Mouse (Mus musculus) layer of hippocampus, adult 9-10 months (tissue): Measurements from ENCODE around the gene Pycr1.
"Not testable (repeated sequence)": the region's sequence is repeated elsewhere in the genome, so short reads cannot be mapped to it uniquely, and the experiment has no call there.

Experiments
- DNase-seq: peaks from one replicate; pipeline ENCODE4 v3.0.0; 2022; ENCODE audit warnings: low spot score

Pycr1 gene

GRCm38 (mm10) chr11:120643601-120643987 lies at the start of gene Pycr1:
Pycr1 (minus strand) TSS chr11:120643769.
- peak; percentile 85 for DNase-seq

DNA sequence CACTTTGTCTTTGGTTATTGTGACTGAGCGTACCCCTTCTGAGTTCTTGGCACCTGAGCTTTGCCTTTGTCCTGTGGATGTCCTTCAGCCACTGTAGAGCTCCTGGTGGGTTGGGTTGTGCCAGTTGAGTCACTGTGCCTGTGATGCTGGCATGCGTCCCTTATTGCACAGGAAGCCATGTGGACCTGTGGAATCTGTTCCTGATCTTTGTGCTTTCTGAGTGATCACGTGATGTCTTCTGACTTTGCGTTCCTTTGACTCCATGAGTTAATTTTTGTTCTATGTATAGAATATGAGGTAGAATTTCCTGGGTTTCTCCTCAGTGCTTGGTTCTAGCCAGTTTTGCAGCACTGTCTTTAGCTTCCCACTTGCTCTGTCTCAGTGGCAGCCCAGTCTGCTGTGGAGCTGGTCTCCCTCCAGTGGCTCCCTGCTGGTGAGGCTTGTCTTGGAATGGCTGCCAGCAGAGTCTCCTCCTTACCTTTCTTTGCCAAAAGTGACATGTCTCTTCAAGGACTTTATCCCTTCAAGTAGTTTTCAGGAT lies 49.0 kb upstream of the Pycr1 start:
- no peak for DNase-seq

DNA sequence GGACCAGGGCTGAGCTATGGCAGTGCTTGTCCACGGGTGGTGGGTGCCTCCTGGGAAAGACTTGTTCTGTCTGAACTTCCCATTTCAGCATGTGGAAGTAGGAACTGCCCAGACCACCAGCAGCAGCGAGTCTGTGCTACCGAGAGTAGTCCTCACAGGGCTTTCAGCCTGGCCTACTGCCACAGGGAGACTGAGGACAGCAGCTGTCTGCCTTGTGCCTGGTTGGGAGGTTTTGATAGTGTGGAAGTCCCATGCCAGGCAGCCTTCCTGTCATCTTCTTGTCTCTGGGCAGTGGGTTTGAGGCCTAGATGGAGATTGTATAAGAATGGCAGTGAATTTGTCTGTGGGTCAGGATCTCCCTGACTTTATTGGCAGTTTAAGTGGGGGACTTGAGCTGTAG lies 45.8 kb upstream of the Pycr1 start:
- DNase-seq: no peak

- DNase-seq: no peak
These were observed 43.2 kb upstream of the Pycr1 start for GRCm38 (mm10) chr11:120686650-120687272.

GRCm38 (mm10) chr11:120684660-120685059 lies 41.1 kb upstream of the Pycr1 start:
- DNase-seq: no peak

- no peak for DNase-seq
These were observed 40.5 kb upstream of the Pycr1 start for GRCm38 (mm10) chr11:120684086-120684485.

- DNase-seq: no peak
These were observed 40.0 kb upstream of the Pycr1 start for GRCm38 (mm10) chr11:120683536-120683935.

DNA sequence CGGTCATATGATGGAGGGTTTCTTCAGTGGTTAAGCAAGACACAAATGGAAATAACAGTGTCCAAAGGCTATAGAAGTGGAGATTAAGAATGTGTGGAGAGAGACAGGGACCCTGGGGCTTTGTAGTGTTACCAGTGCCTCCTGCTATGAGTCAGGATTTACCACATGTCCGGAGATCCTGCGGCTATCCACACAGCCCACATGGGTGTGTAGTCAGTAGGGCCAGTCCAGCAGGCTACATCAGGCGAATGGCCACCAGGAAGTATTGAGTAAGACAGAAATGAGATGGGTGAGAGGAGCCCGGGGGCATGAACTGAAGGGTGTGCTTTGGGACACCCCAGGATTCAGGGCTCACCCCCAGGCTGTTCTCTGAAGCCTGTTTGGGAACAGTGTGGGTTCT lies 39.1 kb upstream of the Pycr1 start:
- DNase-seq: no peak

DNA sequence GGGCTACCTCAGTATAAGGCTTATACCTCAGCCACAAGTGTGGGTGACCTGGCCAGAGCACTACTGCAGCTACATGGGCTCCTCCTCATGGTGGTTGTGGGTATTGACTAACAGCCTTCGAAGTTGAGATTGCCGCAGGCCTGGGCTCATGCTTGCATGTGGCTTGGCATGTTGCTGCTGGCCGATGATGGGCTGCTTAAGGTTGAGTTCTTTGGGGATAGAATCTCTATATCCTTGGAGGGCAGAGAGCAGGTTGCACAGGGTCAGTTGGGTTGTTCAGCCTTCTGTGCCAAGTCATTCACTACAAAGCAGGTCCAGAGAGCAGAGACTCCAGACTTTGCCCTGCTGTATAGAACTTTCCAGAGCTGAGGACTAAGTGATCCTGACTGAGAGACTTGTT lies 36.3 kb upstream of the Pycr1 start:
- no peak for DNase-seq

- DNase-seq: no peak
These were observed 33.4 kb upstream of the Pycr1 start for GRCm38 (mm10) chr11:120676951-120677350.

DNA sequence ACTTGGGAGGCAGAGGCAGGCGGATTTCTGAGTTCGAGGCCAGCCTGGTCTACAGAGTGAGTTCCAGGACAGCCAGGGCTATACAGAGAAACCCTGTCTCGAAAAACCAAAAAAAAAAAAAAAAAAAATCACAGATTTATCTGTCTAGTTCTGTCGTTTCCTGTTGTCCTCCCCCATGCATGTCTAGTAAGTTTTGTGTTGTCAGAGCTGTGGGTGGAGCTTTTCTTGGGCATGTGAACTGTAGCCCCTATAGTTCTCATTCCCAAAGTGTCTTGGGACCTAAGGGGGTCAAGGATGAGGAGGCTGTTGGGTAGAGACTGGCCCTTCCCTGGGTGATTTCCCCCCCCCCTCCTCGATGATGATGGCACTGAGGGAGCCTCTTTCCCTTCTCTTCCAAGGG lies 32.3 kb upstream of the Pycr1 start:
- DNase-seq: not testable (repeated sequence)

DNA sequence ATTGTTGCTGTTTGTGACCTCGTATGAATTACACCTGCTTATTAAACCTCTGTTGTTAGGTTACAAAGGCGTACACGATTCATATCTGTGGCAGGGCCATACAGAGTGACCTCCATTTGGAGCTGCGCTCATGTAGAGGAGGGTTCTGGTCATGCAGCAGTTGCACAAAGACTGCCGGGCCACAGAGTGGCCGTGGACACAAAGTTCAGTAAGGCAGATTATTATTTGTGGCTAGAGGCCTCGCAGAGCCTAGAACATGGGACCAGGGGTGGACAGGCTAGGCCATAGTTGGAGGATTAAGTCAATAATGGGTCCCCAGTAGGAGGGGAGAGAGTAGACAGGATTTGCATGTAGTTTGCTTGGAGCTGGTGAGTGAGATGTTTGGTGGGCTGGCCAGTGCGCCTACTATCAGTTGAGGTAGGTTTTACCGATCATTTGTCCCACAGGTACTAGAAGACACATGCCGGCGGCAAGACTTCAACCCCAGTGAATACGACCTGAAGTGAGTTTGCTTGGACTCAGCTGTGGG lies 30.1 kb upstream of the Pycr1 start:
- DNase-seq: no peak

- peak; percentile 67 for DNase-seq
These were observed 29.4 kb upstream of the Pycr1 start, which contains the start of gene Aspscr1 for GRCm38 (mm10) chr11:120672687-120673593. Aspscr1 (plus strand) TSS chr11:120672973.

GRCm38 (mm10) chr11:120666617-120667016 lies 23.0 kb upstream of the Pycr1 start:
- DNase-seq: no peak

- DNase-seq: no peak
These were observed 21.8 kb upstream of the Pycr1 start for GRCm38 (mm10) chr11:120665406-120665805.

- DNase-seq: no peak
These were observed 20.1 kb upstream of the Pycr1 start for GRCm38 (mm10) chr11:120663714-120664113.

DNA sequence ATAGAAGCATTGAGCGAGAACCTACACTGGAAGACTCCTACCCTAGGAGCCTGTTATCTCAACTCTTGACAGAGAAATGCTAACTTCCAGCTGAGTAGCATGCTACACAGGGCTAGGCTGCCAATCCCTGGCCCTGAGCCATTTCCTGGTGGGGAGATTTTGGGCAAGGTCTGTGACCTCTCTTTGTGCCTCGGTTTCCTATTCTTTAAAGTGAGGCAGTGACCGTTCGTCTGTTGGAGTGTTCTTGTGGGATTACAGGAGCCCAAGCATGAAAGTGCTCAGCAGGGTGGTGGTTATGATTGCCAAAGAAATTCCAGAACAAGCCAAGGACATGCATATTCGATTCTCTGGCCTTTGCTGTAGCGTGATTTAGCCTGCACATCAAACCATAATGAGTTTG lies 19.2 kb upstream of the Pycr1 start:
- no peak for DNase-seq

DNA sequence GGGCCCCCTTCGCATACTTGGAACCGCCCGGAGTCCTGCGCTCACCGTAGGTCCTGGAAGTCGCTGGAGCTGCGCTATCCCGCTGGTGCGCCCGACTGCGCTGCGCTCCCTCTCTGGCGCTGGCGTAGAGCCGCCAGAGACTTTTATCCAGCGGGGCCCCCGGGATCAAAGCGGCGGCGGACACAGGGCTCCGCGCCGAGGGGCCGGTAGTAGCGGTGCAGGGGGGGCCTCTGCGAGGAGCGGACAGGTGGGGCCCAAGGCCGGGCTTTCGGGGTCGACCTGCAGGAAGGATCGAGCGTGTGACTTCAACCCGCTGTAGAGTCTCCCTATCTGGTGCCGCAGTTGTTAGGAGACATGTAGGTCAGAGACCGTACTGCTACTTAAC lies 17.5 kb upstream of the Pycr1 start, which contains the start of gene Notum:
Gene Notum, minus strand, starts transcription at position 100 of the 385 bp plus-strand sequence.
- DNase-seq: no peak

- no peak for DNase-seq
These were observed 16.9 kb upstream of the Pycr1 start for GRCm38 (mm10) chr11:120660301-120661075.

GRCm38 (mm10) chr11:120659509-120660300 lies 16.1 kb upstream of the Pycr1 start:
- no peak for DNase-seq

DNA sequence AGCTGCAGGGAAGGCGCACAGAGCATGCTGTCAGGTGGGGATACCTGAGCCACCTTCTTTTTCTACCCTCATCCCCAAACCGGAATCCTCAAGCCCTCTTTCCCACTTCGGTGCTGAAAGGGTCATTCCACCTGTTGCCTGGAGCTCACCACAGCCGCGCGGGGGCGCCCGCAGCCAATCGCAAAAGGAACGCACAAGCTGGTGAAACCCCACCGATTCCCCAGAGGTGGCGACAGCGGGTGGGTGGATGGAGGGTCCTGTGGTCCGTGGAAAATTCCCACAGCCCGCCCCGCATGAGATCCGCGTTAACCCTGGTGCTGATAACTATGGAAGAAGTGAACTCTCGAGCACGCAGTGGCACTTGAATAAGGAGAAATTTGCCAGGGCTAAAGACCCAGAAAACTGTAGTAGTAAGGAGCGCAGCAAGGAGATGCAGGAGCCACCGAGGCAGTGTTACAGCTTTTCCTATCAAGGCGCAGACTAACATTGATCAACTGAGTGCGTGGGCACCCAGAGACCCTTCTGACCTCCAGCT lies 15.4 kb upstream of the Pycr1 start:
- peak; percentile 45 for DNase-seq
